Mouse (Mus musculus) forebrain, embryonic 16.5 days (tissue): Measurements from ENCODE around the gene Plcd3. TPM values are rescaled to one million over a fixed set of nuclear protein-coding genes. Genes with fewer than 3 reads are reported as not detected.

ENCODE experiments used
- ATAC-seq: fragments of 200-750 bp; cut with Nextera tagmentation; 2 replicates; pipeline ENCODE4 v1.8.0; 2017; ENCODE audit warnings: mild to moderate bottlenecking, moderate library complexity
- H3K27ac ChIP-seq: fragments of 300-500 bp; sonication (generic); 2 replicates; pipeline ENCODE4 v1.5.1; 2014; ENCODE audit warnings: low read length, control low read depth
- H3K27me3 ChIP-seq: fragments of 300-500 bp; sonication (generic); replicated peaks from 2 replicates; pipeline ENCODE4 v1.6.1; 2014; ENCODE audit warnings: low read length; ENCODE audit not compliant: control insufficient read depth, insufficient read depth
- H3K36me3 ChIP-seq: fragments of 300-500 bp; sonication (generic); 2 replicates; pipeline ENCODE4 v1.6.1; 2014; ENCODE audit not compliant: control insufficient read depth, insufficient read depth
- H3K4me1 ChIP-seq: fragments of 300-500 bp; sonication (generic); replicated peaks from 2 replicates; pipeline ENCODE4 v1.6.1; 2014; ENCODE audit warnings: low read length; ENCODE audit not compliant: control insufficient read depth, insufficient read depth
- H3K4me2 ChIP-seq: fragments of 300-500 bp; sonication (generic); 2 replicates; pipeline ENCODE4 v1.6.1; 2014; ENCODE audit warnings: mild to moderate bottlenecking, low read length, control low read depth
- H3K4me3 ChIP-seq: fragments of 300-500 bp; sonication (generic); replicated peaks from 2 replicates; pipeline ENCODE4 v1.5.1; 2014; ENCODE audit warnings: mild to moderate bottlenecking, low read length, control low read depth
- H3K9ac ChIP-seq: fragments of 300-500 bp; sonication (generic); replicated peaks from 2 replicates; pipeline ENCODE4 v1.6.1; 2014; ENCODE audit warnings: low read depth, low read length, control low read depth
- H3K9me3 ChIP-seq: fragments of 300-500 bp; sonication (generic); 2 replicates; pipeline ENCODE4 v1.6.1; 2016; ENCODE audit warnings: low read length; ENCODE audit not compliant: control insufficient read depth
- WGBS: fragments of 180-500 bp; shearing (Covaris S2); extraction: QIAGEN DNeasy Blood & Tissue Kit; methylation state at CpG from one replicate; pipeline ENCODE4 v1.1.7; 2014; 5-methylcytosine and 5-hydroxymethylcytosine counted together
- polyA plus RNA-seq: library from polyadenylated mRNA; unstranded; fragments of >200 nt; fragmentation: Nextera tagmentation; extraction: Ambion mirVana; gene quantifications from 2 replicates; pipeline ENCODE4 v1.2.1, GENCODE M21; 2015

The Plcd3 gene
- polyA plus RNA-seq, 1 experiment from 2014 or later = 2.5 TPM

- no peak overlapping the region for H3K4me3 ChIP-seq
- 80% methylated on average over 20 of the region's 20 CpGs for WGBS
- ATAC-seq = no peak
- no peaks in the 10 kb centered on the region for H3K36me3 ChIP-seq
- no peak overlapping the region for H3K9ac ChIP-seq
- H3K4me2 ChIP-seq = no peak overlapping the region
- H3K9me3 ChIP-seq = no peaks in the 10 kb centered on the region
- H3K27me3 ChIP-seq = no peaks in the 10 kb centered on the region
- H3K27ac ChIP-seq = no peak overlapping the region
- H3K4me1 ChIP-seq = no peaks in the 10 kb centered on the region
These were observed 7.3 kb downstream of the Plcd3 start for GRCm38 (mm10) chr11:103093862-103094833.

DNA sequence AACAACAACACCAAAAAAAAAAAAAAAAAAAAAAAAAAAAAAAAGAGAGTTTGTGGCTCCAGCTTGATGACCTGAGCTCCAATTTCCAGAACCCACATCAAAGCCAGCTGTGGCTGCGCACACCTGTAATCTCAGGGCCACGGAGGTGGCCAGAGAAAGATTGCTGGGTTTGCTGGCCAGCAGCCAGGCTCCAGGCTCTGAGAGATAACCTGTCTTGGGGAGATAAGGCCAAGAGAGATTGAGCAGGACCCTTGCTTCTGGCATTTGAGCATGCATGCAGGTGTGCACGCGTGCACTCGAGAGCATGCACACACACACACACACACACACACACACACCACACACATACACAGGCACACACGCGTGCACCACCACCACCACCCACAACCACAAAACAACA, 8.2 kb downstream of the Plcd3 start:
- ATAC-seq = no peak
- 92% methylated on average over 7 of the region's 7 CpGs for WGBS
- Histone ChIP-seq H3K4me2 (no peak overlapping the region), H3K9me3 (no peaks in the 10 kb centered on the region), H3K36me3 (no peaks in the 10 kb centered on the region), H3K4me3 (no peak overlapping the region), H3K4me1 (no peaks in the 10 kb centered on the region), H3K27me3 (no peaks in the 10 kb centered on the region), H3K9ac (no peak overlapping the region), H3K27ac (no peak overlapping the region)

GRCm38 (mm10) chr11:103081631-103082030, 19.8 kb downstream of the Plcd3 start:
- no peak overlapping the region for H3K9ac ChIP-seq
- no peak overlapping the region for H3K4me3 ChIP-seq
- H3K4me1 ChIP-seq = peaks cover 10% of the 10 kb centered on the region
- peaks cover 20% of the 10 kb centered on the region for H3K27me3 ChIP-seq
- no peak for ATAC-seq
- no peak overlapping the region for H3K27ac ChIP-seq
- 58% methylated on average over 6 of the region's 6 CpGs for WGBS
- no peaks in the 10 kb centered on the region for H3K9me3 ChIP-seq
- H3K4me2 ChIP-seq = no peak overlapping the region
- H3K36me3 ChIP-seq = no peaks in the 10 kb centered on the region

DNA sequence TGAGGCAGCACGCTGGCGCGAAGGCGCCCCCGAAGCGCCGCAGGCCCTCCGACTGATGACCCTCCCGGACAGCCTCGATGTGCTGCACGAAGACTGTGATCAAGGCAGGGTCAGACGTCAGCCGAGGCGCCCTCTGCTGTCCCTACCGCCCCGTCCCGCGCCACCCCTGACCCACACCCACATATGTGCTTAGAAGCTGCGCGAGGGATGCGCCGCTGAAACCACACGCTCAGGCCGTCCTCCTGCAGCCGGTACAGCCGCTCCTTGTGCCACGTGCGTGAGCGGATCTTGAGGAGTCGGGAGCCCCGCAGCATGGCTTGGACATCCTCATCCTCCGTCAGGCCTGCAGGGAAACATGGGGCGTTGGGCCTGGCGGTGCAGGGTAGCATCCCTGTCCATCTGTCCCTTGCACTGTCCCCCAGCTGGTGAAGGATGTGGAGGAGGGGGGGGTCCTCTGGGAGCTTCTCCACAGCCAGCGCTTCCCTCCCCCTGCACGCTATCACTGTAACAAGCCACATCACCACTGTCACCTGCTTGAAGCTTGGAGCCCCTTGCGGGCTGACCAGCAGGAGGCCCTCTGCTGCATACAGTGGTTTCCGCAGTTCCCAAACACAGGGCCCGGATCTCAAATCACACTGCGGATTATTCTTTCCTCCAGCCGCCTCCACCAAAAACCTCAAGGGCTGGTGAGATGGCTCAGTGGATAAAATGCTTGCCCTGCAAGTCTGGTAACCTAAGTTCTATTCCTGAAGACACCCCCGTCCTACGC, 21.0 kb downstream of the Plcd3 start:
- Histone ChIP-seq H3K27me3 (peaks cover 20% of the 10 kb centered on the region), H3K4me1 (peaks cover 10% of the 10 kb centered on the region), H3K4me2 (peak overlapping the region; percentile 55), H3K27ac (no peak overlapping the region), H3K4me3 (peak overlapping the region; percentile 32), H3K9ac (peak overlapping the region; percentile 42), H3K9me3 (no peaks in the 10 kb centered on the region), H3K36me3 (no peaks in the 10 kb centered on the region)
- WGBS = 2% methylated on average over 42 of the region's 43 CpGs
- no peak for ATAC-seq

- ATAC-seq = no peak
These were observed 23.3 kb downstream of the Plcd3 start for GRCm38 (mm10) chr11:103078131-103078530.

GRCm38 (mm10) chr11:103076581-103076980, 24.9 kb downstream of the Plcd3 start:
- 85% methylated on average over 8 of the region's 8 CpGs for WGBS

More at GRCm38 (mm10) chr11:103078131-103078530, 23.3 kb downstream of the Plcd3 start:
- Histone ChIP-seq H3K36me3 (no peaks in the 10 kb centered on the region), H3K4me2 (no peak overlapping the region), H3K9ac (no peak overlapping the region), H3K9me3 (no peaks in the 10 kb centered on the region), H3K27me3 (peaks cover 20% of the 10 kb centered on the region), H3K27ac (no peak overlapping the region), H3K4me1 (peaks cover 10% of the 10 kb centered on the region), H3K4me3 (no peak overlapping the region)
- 85% methylated on average over 11 of the region's 11 CpGs for WGBS

GRCm38 (mm10) chr11:103076010-103076409, 25.4 kb downstream of the Plcd3 start:
- no peak overlapping the region for H3K4me2 ChIP-seq
- WGBS = 93% methylated on average over 7 of the region's 7 CpGs
- H3K27me3 ChIP-seq = peaks cover 11% of the 10 kb centered on the region
- H3K4me3 ChIP-seq = no peak overlapping the region
- H3K27ac ChIP-seq = no peak overlapping the region
- no peak for ATAC-seq
- H3K9ac ChIP-seq = no peak overlapping the region
- H3K9me3 ChIP-seq = no peaks in the 10 kb centered on the region
- no peaks in the 10 kb centered on the region for H3K36me3 ChIP-seq
- peaks cover 10% of the 10 kb centered on the region for H3K4me1 ChIP-seq

More at GRCm38 (mm10) chr11:103076581-103076980, 24.9 kb downstream of the Plcd3 start:
- H3K9ac ChIP-seq = no peak overlapping the region
- H3K4me2 ChIP-seq = no peak overlapping the region
- peaks cover 17% of the 10 kb centered on the region for H3K27me3 ChIP-seq
- H3K27ac ChIP-seq = no peak overlapping the region
- no peak overlapping the region for H3K4me3 ChIP-seq
- H3K36me3 ChIP-seq = no peaks in the 10 kb centered on the region
- ATAC-seq = no peak
- peaks cover 10% of the 10 kb centered on the region for H3K4me1 ChIP-seq
- H3K9me3 ChIP-seq = no peaks in the 10 kb centered on the region

DNA sequence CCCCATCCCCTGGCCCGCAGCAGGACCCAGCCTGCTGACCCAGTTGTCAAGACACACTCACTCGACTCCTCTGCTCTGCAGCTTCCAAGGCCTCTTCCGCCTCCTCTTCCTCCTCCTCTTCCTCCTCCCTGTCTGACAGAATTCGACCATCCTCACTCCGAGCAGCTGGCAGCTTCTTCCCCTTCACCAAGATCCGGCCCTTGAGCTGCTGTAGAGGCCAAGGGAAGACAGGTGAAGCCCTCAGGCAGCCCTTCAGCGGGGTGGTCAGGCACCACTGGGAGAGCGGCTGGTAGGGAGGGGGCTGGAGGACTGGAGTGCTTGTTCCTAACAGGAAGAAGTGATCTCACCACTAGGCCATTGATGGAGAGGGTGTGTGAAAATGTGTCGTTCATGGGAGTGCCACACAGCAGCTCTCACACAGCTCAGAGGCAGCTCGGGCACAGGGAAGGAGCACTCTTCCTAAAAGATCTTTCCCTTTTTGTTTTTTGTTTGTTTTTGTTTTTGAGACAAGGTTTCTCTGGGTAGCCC, 26.6 kb downstream of the Plcd3 start:
- no peak for ATAC-seq

GRCm38 (mm10) chr11:103074121-103074650, 27.3 kb downstream of the Plcd3 start:
- Histone ChIP-seq H3K36me3 (0 out of 2 replicates have a peak, but pooled peaks cover 2% of the 10 kb centered on the region), H3K4me3 (no peak overlapping the region), H3K4me2 (no peak overlapping the region), H3K9me3 (no peaks in the 10 kb centered on the region), H3K27me3 (no peaks in the 10 kb centered on the region), H3K27ac (no peak overlapping the region), H3K9ac (no peak overlapping the region), H3K4me1 (no peaks in the 10 kb centered on the region)
- 60% methylated on average over 10 of the region's 10 CpGs for WGBS
- ATAC-seq = no peak

More for the DNA sequence above, 26.6 kb downstream of the Plcd3 start:
- Histone ChIP-seq H3K27ac (no peak overlapping the region), H3K4me3 (no peak overlapping the region), H3K9me3 (no peaks in the 10 kb centered on the region), H3K4me2 (no peak overlapping the region), H3K9ac (no peak overlapping the region), H3K4me1 (no peaks in the 10 kb centered on the region), H3K27me3 (0 out of 2 replicates have a peak, but pooled peaks cover under 1% of the 10 kb centered on the region), H3K36me3 (0 out of 2 replicates have a peak, but pooled peaks cover 2% of the 10 kb centered on the region)
- WGBS = 23% methylated on average over 10 of the region's 10 CpGs
